Mouse (Mus musculus) left cerebral cortex, postnatal 14 days (tissue): Measurements from ENCODE around the gene Lyrm9. TPM values are rescaled to one million over a fixed set of nuclear protein-coding genes. Genes with fewer than 3 reads are reported as not detected.
"Not testable (repeated sequence)": the region's sequence is repeated elsewhere in the genome, so short reads cannot be mapped to it uniquely, and the experiment has no call there.

Experiments
- DNase-seq, 2 experiments: peaks; one replicate each; pipeline ENCODE4 v3.0.0; 2021 to 2022; ENCODE audit warnings: low spot score in 2 of 2, mixed read lengths in 1 of 2
- intact Hi-C: fragments of 180-260 bp; cut with DNase I; formaldehyde crosslinking; loops from one replicate; pipeline ENCODE4 v1.15.1; 2025
- total RNA-seq, 2 experiments: library from RNA; stranded (reverse); gene quantifications; 2 replicates each; pipeline ENCODE4 v1.2.3; 2021

The Lyrm9 gene
- total RNA-seq, 2 experiments from 2014 or later, result 29.3 to 29.4 TPM

DNA sequence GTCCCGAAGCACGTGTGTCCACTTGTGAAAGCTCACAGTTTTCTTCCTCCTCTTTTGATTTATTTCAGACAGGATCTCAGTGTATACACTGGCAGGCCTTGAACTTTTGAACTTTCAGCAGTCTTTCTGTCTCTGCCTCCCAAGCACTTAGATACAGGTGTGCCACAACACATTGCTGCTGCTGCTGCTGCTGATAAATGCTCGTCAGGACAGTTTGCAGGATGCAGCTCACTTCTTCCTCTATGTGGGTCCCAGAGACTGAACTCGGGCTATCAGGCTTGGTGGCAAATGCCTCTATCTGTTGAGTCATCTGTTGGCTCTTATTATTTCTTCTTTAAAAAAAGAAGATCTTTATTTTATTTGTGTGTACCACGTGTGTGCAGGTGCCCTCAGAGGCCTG is 13.8 kb downstream of the Lyrm9 start:
- intact Hi-C loops, result no loop called here

DNA sequence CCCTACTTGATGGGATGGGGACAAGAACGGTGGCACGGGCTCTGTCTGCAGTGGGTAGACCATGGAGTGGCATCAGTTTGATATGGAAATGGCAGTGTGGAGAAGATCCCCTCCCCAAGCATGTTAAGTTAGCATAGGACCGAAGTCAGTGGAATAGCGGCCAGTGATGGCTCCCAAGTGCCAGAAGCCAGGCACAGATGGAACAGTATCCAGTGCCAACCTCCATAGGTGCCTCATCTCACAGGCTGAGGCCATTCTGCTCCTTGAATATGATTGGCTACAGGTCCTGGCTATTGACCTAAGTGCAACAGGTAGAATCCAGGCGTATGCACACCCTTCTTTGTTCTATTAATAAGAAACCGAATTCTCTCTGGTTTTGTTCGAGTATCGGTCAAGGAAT is 15.6 kb downstream of the Lyrm9 start:
- intact Hi-C loops, result no loop called here

More for the DNA sequence above, 13.8 kb downstream of the Lyrm9 start:
- DNase-seq, result no peak

DNA sequence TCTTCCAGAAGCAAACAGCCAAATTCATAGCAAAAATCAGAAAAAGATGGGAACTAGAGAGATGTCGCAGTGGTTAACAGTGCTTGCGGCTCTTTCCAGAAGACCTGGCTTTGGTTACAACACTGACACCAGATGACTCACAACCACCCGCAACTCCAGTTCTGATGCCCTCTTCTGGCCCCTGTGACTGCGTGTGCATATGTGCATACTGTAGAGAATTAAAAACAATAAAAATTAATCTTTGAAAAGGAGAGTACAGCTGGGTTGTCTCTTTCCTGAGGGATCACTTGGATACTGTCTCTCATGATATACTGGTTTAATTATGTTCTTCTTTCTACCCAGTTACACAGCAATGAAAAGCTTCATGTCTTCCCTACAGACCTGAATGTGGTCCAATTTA is 20.2 kb downstream of the Lyrm9 start:
- intact Hi-C loops, result no loop called here
- DNase-seq, result no peak

More for the DNA sequence above, 15.6 kb downstream of the Lyrm9 start:
- DNase-seq, result no peak

DNA sequence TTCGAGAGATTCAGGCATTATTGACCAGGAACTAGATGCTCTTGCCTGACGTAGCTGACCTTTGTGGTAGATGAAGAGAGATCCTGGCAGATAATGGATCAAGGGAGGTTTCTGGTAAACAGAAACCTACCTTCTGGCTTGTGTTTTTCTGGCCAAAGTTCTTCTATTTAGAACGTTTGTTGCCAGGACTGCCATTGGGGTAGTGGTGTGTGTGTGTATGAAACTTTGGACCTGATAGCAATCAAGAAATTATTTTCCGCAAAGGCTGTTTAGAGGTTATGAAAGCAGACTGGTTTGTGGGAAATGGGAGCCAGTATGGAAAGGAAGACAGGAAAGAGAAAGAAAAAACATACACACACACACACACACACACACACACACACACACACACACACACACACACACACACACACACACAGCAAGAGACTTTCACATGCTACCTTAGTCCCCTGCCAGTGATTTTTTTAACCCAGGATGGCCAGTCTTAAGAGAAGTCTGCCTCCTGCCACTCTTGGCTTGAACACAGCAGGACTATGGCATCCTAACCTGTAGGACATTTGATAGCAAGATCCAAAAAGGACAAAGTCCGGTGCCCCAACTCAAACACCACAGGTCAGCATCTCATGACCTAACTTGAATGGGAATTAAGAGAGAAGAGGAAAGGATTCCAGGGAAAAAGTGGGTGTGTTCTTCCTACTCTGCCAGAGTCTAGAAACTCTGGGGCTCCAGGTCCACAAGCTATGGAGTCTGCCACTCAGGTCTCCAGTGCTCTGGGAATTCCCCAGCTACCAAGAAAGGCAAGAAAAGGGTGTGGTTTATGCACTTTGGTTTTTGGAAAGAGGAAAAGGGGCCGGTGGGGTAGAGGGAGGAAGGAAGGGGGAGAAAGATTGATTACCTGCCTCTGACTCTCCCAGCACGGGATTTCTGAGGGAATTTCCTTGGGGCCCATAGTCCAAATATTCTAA is 21.8 kb downstream of the Lyrm9 start:
- intact Hi-C loops, result no loop called here
- no peak for DNase-seq

DNA sequence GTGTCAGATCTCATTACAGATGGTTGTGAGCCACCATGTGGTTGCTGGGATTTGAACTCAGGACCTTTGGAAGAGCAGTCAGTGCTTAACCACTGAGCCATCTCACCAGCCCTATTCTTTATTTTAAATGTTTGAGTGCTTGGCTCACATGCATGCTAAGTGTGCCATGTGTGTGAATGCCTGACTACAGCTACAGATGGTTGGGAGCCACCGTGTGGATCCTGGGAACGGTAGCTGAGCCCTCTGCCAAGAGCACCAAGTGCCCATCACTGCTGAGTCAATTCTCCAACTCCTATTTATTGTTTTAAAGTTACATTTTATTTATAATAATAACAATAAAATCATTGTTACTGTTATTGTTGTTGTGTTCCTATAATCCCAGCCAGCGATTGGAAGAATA is 23.5 kb downstream of the Lyrm9 start:
- intact Hi-C loops, result no loop called here
- no peak for DNase-seq

DNA sequence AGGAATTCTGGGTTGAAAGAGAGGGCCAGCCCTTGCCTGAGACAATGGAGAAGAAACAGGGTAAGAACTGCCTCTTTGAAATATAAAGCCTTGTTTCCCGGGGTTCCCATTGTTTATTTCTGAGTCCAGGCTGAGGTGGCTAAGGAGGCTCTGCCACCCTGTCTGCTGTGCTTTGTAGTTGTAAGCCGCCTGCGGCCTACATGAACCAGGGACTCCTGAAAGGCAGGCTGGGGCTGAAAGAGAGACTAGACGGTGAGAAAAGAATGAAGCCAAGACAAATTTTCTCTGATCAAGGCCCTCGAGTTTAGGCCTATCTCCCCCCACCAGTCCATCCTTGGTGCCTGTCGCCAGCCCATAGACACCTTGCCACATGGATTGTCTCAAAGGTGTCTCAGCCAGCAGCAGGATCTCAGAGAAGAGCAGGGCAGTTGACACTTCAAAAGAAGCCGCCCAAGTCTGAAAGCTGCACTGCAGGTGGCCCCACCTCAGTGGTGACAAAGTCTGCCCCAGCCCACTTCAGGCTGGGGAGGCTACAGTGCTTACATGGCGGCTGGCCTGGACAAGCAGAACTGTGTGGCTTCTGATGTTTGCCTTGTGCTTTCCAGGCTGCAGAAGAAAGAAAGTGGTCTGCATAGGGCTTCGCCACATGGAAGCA is 25.0 kb downstream of the Lyrm9 start:
- intact Hi-C loops, result no loop called here
- no peak for DNase-seq

DNA sequence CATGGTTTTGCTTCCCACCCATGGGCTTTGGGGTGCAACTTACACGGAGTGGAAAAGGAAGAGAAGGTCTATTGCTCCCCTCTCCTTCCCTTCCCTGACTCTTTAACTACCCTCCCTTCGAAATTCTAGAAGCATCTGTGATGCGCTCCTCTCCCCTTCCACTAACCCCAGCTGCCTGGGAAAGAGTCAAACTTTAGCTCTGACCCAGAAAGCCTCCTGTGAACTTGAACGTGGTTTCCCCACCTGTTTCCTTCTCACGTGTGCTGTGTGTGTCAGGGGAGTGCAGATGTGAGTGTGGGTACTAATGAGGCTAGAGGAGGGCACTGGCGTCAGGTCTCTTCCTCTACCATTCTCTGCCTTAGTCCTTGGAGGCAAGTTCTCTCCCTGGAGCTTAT is 25.5 kb downstream of the Lyrm9 start:
- intact Hi-C loops, result no loop called here
- DNase-seq, result no peak

DNA sequence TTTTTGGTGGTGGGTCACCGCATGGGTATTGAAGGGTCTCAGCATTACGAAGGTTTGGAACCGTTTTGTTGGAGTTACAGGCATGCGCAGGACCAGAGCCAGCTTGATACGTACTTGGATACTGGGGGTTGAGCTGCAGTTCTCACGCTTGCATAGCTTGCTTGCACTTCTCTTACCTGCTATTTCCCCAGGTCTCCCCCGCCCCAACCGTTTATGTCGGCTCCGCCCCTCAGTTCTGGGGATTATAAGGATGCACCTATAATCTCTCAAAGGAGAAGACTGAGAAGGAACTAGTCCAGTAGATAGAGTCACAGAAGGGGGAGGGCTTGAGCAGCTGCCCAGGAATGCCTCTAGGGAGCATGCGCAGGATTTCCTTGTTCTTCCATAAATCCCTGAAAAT is 26.1 kb downstream of the Lyrm9 start:
- intact Hi-C loops, result no loop called here
- no peak for DNase-seq

DNA sequence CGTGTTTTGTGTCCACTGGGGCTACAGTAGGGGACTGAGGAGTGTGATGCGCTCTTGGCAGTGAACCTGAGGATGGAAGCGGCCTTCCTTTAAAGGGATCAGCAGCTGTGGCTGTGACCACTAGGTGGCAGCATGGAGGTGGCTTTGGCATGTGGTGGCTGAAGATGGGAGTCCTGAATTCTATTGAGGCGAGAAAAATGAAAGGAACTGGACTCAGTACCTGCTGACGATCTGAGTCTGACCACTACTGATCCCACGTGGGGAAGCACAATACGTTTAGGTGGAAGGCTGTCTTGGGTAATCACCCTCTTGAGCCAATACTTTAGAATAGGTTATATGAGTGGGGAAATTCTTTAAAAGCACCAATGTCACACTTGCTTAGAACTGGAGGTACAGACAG is 29.9 kb downstream of the Lyrm9 start:
- intact Hi-C loops, result loop anchor here (1.0 kb wide), 2 partner anchors 67 to 100 kb away; no protein-coding TSS in a partner anchor
- DNase-seq, result peak; percentile 78 to 84

DNA sequence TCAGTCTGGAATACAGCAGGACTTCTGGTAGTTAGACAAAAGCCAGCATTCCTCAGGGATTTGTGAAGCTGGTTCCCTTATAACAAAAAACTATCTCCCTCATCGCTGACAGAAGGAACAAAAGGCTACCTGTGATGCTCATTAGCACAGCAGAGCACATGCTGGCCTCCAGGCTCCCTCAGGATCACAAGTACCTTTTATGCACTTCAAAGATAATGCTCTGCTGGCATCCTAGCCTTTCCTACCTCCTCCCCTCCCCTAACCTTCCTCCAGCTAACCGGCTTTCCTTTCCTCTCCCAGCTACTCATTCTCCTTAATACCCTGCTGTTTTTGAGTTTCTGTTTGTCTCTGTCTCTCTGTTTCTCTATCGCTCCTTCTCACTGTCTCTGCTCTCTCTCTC is 31.2 kb downstream of the Lyrm9 start:
- no peak for DNase-seq
- intact Hi-C loops, result no loop called here

DNA sequence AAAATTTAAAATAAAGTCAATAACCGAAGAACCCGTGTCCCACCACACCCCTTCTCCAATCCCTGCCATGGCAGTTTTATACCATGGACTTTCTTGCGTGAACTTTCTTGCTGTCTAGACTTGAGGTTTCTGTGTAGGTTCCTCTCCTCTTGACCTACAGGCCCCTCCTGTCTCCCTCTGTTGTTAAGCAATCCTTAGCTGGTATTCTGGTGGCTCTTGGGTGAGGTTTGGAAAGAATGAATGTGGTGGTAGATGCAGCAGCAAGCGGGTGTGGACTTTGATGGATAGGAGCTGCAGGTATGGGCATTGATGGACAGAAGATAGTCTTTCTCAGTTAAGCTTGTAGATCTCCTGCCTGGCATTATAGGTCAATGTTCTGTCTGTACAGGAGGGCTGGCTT is 37.5 kb downstream of the Lyrm9 start:
- intact Hi-C loops, result no loop called here
- DNase-seq, result no peak

DNA sequence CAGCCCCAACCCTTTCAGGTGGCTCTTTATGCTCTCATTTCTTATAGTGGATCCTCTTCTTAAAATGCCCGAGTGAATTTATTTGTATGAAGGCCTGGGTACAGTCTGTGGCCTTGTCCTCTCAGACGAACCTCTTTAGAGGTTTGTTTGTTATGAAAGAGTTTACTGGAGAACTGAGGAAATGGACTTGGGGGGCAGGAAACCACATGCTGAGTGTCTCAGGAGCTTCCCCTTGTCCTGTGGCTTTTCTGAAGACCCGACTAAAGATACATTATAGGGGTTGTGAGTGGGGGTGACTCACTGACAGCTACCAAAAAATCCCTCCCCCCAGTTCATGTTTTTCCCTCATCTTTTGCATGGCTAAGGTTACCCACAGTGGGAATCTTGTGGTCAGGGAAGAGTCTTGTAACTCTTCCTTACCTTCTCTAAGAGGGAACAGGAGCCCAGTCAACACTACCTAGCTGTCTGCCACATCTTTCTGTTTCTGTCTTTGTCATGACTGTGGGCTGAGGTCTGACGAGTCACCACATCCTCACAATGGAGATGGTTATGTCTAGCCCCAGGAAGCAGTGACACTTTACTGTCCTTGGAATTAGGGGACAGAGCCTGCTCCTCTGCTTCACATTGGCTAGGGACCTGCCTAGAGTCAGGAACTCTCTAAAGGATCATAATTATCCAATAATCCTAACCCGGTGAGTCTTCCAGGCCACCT is 38.3 kb downstream of the Lyrm9 start:
- intact Hi-C loops, result no loop called here

DNA sequence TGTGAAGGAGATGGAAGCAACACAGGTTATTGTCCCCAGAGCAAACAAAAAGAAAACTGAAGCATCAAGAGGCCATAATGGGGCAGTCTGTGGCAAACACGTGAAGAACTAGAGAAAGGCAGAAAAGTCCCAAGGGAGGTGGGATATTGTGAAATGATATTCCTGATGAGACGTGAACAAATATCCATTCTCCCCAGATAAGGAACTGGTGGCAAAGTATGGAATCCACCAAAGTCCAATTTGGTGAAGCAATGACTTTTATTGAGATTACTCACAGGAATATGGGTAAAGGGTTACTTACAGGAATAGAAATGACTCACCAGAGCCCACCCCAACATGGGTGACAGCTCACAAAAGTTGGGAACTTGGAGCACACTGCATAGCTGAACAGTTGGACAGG is 38.9 kb downstream of the Lyrm9 start:
- intact Hi-C loops, result no loop called here

More for the DNA sequence above, 38.3 kb downstream of the Lyrm9 start:
- no peak for DNase-seq

DNA sequence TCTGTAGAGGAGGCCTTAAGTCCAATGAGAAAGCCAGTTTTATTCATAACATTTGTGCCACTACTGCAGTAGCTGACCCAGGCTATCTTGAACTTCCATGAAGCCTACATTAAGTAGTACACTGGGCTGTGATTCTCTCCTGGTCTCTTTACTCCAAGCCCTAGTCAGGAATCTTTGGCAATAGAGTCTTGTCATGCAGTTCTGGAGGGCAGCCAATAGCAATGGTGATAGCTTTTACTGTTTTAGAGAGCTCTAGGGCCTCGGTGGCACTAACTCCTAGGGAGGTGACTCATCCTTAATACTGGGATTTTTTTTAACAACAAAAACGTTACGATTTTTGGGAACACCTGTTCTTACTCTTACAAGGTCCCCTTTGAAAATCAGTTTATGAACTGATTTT is 40.1 kb downstream of the Lyrm9 start:
- intact Hi-C loops, result no loop called here

More for the DNA sequence above, 38.9 kb downstream of the Lyrm9 start:
- DNase-seq, result no peak

DNA sequence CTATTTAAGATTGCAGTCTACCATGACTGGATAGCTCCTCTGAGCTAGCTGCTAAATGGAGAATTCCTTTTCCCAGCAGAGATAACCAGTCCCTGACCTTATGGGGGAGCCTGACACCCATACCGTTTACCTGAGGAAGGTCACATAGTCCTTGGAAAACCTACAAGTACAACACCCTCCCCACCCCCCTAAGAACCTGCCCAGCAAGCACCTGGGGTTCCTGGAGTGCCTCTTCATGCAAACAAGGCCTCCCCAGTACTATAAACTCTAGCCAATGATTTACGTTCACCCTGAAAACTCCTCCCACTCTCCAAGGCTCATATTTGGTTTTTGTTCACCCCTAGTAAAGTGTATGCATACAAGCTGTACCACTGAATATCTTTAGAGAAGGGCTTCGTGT is 41.3 kb downstream of the Lyrm9 start:
- DNase-seq, result no peak
- intact Hi-C loops, result no loop called here

More for the DNA sequence above, 40.1 kb downstream of the Lyrm9 start:
- DNase-seq, result no peak

DNA sequence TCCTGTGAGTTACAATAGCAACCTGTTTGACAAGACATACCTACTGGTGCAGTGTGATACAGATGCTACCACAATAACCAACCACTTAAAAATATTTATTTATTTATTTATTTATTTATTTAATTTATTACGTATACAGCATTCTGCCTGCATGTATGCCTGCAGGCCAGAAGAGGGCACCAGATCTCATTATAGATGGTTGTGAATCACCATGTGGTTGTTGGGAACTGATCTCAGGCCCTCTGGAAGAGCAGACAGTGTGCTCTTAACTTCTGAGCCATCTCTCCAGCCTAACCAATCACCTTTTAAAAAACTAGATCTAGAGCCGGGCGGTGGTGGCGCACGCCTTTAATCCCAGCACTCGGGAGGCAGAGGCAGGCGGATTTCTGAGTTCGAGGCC is 42.8 kb downstream of the Lyrm9 start:
- DNase-seq, intact Hi-C loops: not testable (repeated sequence)

DNA sequence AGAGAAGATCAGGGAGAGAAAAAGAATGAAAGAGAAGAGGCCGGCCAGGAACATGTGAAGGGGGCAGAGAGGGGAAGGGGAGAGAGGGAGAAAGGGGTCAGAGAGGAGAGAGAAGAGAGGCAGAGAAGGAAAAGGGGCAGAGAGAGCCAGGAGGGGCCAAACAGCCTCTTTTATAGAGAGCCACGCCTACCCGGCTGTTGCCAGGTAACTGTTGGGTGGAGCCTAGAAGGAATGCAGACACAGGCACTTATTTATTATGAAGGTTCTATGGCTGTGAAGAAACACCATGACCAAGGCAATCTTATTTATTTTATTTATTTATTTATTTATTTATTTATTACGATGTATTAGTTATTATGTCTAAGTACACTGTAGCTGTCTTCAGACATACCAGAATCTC is 44.5 kb downstream of the Lyrm9 start:
- no peak for DNase-seq
- intact Hi-C loops, result no loop called here

DNA sequence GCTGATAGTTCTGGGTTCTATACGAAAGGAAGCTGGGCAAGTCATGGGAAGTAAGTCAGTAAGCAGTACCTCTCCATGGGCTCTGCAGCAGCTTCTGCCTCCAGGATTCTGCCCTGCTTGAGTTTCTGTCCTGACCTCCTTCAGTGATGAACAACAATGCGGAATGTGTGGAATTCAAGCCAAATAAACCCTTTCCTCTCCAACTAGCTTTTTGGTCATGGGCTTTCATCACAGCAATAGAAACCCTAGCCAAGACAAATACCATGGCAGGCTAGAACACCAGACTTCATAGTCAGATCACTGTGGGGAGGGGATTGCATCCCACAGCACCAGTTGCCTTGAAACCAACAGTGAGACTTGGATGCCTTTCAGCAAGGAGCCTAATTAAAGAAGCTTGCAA is 46.4 kb downstream of the Lyrm9 start:
- intact Hi-C loops, result no loop called here

DNA sequence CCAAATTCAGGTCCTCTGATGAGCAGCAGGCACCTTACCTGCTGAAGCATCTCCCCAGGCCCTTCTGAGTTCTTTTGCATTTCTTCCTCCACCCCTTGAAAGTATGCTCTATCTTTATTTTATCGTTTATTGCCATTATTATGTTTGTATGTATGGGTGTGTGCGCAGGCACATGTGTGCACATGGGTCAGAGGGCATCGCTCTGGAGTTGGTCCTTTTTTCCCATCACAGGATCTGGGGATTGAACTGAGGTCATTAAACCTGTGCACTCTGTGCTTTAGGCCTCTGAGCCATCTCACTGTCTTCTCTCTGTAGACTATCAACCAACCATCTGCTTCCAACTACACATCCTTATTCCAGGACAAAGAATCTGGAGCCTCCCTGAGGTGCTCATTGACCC is 53.3 kb downstream of the Lyrm9 start:
- DNase-seq, result no peak
- intact Hi-C loops, result no loop called here

More for the DNA sequence above, 46.4 kb downstream of the Lyrm9 start:
- no peak for DNase-seq

DNA sequence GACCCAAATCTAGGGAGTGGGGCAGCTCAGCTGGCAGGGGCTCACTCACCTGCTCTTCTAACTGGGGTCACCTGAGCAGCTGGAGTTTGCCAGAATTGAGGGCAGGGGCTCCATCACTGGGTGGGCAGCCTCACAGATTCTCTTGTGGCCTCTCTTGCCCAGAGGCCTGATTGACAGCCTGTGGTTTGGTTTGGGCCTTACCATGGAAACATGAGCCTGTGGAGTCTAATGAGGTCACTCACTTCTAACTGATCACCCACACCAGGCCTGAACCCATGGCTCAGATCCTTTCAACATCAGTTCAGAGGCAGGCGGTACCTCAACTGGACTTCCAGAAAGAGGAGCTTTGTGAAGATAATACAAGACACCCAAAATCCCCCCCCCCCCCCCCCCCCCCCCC is 60.3 kb downstream of the Lyrm9 start:
- no peak for DNase-seq
- intact Hi-C loops, result no loop called here
